Mouse (Mus musculus) kidney, postnatal 0 days (tissue): ENCODE results near the gene Cst6. TPM values are rescaled to one million over a fixed set of nuclear protein-coding genes. Genes with fewer than 3 reads are reported as not detected.

ENCODE experiments used
- ATAC-seq: fragments of 200-750 bp; cut with Nextera tagmentation; replicated peaks from 2 replicates; pipeline ENCODE4 v1.8.0; 2017; ENCODE audit warnings: low read depth, moderate number of reproducible peaks, moderate TSS enrichment, moderate library complexity; ENCODE audit not compliant: low FRiP score
- DNase-seq: peaks from one replicate; pipeline ENCODE4 v3.0.0-alpha.2; 2016; ENCODE audit warnings: low spot score
- H3K27ac ChIP-seq: fragments of 300-500 bp; sonication (generic); 2 replicates; pipeline ENCODE4 v1.5.1; 2014; ENCODE audit warnings: mild to moderate bottlenecking
- H3K27me3 ChIP-seq: fragments of 300-500 bp; sonication (generic); 2 replicates; pipeline ENCODE4 v1.6.1; 2014; ENCODE audit warnings: low read length, mixed read lengths; ENCODE audit not compliant: insufficient read depth
- H3K36me3 ChIP-seq: fragments of 300-500 bp; sonication (generic); 2 replicates; pipeline ENCODE4 v1.6.1; 2014; ENCODE audit warnings: low read length, mixed read lengths; ENCODE audit not compliant: insufficient read depth
- H3K4me1 ChIP-seq: fragments of 300-500 bp; sonication (generic); replicated peaks from 2 replicates; pipeline ENCODE4 v1.6.1; 2014; ENCODE audit warnings: antibody characterized with exemption, low read length, mixed read lengths; ENCODE audit not compliant: insufficient read depth
- H3K4me2 ChIP-seq: fragments of 300-500 bp; sonication (generic); 2 replicates; pipeline ENCODE4 v1.6.1; 2014; ENCODE audit warnings: mild to moderate bottlenecking, low read length, moderate library complexity, mixed read lengths
- H3K4me3 ChIP-seq: fragments of 300-500 bp; sonication (generic); replicated peaks from 2 replicates; pipeline ENCODE4 v1.5.1; 2014; ENCODE audit warnings: low read depth, low read length
- H3K9ac ChIP-seq: fragments of 300-500 bp; sonication (generic); 2 replicates; pipeline ENCODE4 v1.6.1; 2014; ENCODE audit warnings: low read depth, low read length
- H3K9me3 ChIP-seq: fragments of 300-500 bp; sonication (generic); replicated peaks from 2 replicates; pipeline ENCODE4 v1.6.1; 2016; ENCODE audit warnings: low read length, inconsistent platforms, mixed read lengths
- CTCF ChIP-seq: IDR thresholded peaks from 2 replicates; pipeline ENCODE4 v1.5.1; 2016; ENCODE audit warnings: antibody characterized with exemption, low read depth, mild to moderate bottlenecking, moderate library complexity
- WGBS: fragments of 180-500 bp; shearing (Covaris S2); extraction: QIAGEN DNeasy Blood & Tissue Kit; methylation state at CpG from one replicate; pipeline ENCODE4 v1.1.7; 2014; 5-methylcytosine and 5-hydroxymethylcytosine counted together
- polyA plus RNA-seq: library from polyadenylated mRNA; unstranded; fragments of >200 nt; fragmentation: Nextera tagmentation; extraction: Ambion mirVana; gene quantifications from 2 replicates; pipeline ENCODE4 v1.2.1, GENCODE M21; 2015

Gene Cst6
- polyA plus RNA-seq, 1 experiment from 2014 or later, result 1.5 TPM

DNA sequence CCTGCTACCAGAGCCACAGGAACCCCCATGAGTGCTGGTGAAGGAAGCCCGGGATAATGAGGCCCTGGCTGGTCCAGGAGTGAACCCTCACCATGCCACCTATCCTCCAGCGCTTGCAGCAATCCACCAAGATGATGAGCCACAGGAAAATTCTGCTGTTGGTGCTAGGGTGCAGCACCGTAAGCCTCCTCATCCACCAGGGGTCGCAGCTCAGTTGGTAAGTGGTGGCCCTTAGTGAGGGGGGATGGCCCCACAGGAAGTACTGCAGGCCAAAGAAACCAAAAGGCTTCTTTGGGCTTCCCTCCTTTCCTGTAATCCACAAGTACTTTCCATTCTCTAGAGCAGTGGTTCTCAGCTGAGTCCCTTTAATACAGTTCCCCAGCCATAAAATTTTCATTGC, 46.9 kb downstream of the Cst6 start:
- WGBS, result 17% methylated on average over 4 of the region's 4 CpGs
- no peak for ATAC-seq
- peak; percentile 82 for TF ChIP-seq CTCF
- no peak overlapping the region for H3K4me3 ChIP-seq
- H3K36me3 ChIP-seq, result no peaks in the 10 kb centered on the region
- no peak overlapping the region for H3K4me2 ChIP-seq
- no peak overlapping the region for H3K9ac ChIP-seq
- no peaks in the 10 kb centered on the region for H3K27me3 ChIP-seq
- peak; percentile 80 for DNase-seq
- H3K9me3 ChIP-seq, result no peaks in the 10 kb centered on the region
- peaks cover 8% of the 10 kb centered on the region; the same call in 1 of the 2 replicates for H3K4me1 ChIP-seq
- no peak overlapping the region for H3K27ac ChIP-seq

- Histone ChIP-seq H3K4me1 (peaks cover 9% of the 10 kb centered on the region; the same call in 1 of the 2 replicates), H3K4me3 (no peak overlapping the region), H3K9ac (no peak overlapping the region), H3K27me3 (no peaks in the 10 kb centered on the region), H3K27ac (no peak overlapping the region), H3K4me2 (no peak overlapping the region), H3K36me3 (no peaks in the 10 kb centered on the region), H3K9me3 (no peaks in the 10 kb centered on the region)
- WGBS, result 84% methylated on average over 6 of the region's 6 CpGs
- ATAC-seq, result no peak
- no peak for DNase-seq
- TF ChIP-seq CTCF, result no peak
Observed at GRCm38 (mm10) chr19:5300588-5300987, 48.8 kb downstream of the Cst6 start.

GRCm38 (mm10) chr19:5297903-5298800, 51.2 kb downstream of the Cst6 start, which contains the start of gene Gal3st3:
Gal3st3 (plus strand) TSS chr19:5298331.
- H3K4me3 ChIP-seq, result peak within 1 kb of the TSS; percentile 34
- peak within 1 kb of the TSS; percentile 80 for H3K4me2 ChIP-seq
- ATAC-seq, result no peak
- no peaks in the 10 kb centered on the region for H3K27me3 ChIP-seq
- peaks cover 7% of the 10 kb centered on the region for H3K36me3 ChIP-seq
- no peak for TF ChIP-seq CTCF
- peaks cover 15% of the 10 kb centered on the region for H3K4me1 ChIP-seq
- no peak within 1 kb of the TSS for H3K27ac ChIP-seq
- H3K9me3 ChIP-seq, result no peaks in the 10 kb centered on the region
- DNase-seq, result peak; percentile 16
- 7% methylated on average over 30 of the region's 32 CpGs for WGBS
- peak within 1 kb of the TSS; percentile 55 for H3K9ac ChIP-seq

DNA sequence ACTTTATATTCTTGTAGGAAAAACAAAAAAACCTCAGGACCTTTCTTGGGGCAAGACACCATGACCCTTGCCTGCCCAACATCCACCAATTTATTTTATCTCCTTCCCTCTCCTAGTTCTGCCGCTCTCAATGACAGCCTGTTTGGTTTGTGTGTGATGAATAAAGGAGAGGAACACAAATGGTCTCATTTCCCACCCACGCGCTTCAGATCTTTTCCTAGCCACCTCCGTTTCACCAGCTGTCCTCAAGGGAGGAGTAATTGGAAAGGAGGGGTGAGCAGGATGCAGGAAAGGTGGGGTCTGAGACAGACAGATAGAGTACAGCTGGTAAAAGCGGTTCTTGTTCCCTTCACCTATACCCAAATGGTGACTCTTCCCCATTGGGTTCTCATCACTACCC, 52.7 kb downstream of the Cst6 start:
- DNase-seq (no peak), ATAC-seq (no peak)
- H3K27me3 ChIP-seq, result no peaks in the 10 kb centered on the region
- peaks cover 14% of the 10 kb centered on the region for H3K36me3 ChIP-seq
- H3K9ac ChIP-seq, result no peak overlapping the region
- H3K4me2 ChIP-seq, result no peak overlapping the region
- no peak overlapping the region for H3K27ac ChIP-seq
- H3K4me1 ChIP-seq, result peaks cover 15% of the 10 kb centered on the region
- no peak overlapping the region for H3K4me3 ChIP-seq
- no peak for TF ChIP-seq CTCF
- H3K9me3 ChIP-seq, result no peaks in the 10 kb centered on the region
- 30% methylated on average over 5 of the region's 5 CpGs for WGBS

GRCm38 (mm10) chr19:5295736-5296075, 53.7 kb downstream of the Cst6 start:
- 8% methylated on average over 13 of the region's 13 CpGs for WGBS
- no peaks in the 10 kb centered on the region for H3K9me3 ChIP-seq
- H3K27me3 ChIP-seq, result no peaks in the 10 kb centered on the region
- H3K4me3 ChIP-seq, result peak overlapping the region; percentile 34
- DNase-seq, result no peak
- TF ChIP-seq CTCF, result no peak
- peak overlapping the region; percentile 56 for H3K4me2 ChIP-seq
- H3K4me1 ChIP-seq, result peaks cover 15% of the 10 kb centered on the region
- H3K36me3 ChIP-seq, result peaks cover 15% of the 10 kb centered on the region
- peak; percentile 15; the same call in 1 of the 2 replicates for ATAC-seq
- peak overlapping the region; percentile 61 for H3K27ac ChIP-seq
- peak overlapping the region; percentile 24; the same call in 1 of the 2 replicates for H3K9ac ChIP-seq

DNA sequence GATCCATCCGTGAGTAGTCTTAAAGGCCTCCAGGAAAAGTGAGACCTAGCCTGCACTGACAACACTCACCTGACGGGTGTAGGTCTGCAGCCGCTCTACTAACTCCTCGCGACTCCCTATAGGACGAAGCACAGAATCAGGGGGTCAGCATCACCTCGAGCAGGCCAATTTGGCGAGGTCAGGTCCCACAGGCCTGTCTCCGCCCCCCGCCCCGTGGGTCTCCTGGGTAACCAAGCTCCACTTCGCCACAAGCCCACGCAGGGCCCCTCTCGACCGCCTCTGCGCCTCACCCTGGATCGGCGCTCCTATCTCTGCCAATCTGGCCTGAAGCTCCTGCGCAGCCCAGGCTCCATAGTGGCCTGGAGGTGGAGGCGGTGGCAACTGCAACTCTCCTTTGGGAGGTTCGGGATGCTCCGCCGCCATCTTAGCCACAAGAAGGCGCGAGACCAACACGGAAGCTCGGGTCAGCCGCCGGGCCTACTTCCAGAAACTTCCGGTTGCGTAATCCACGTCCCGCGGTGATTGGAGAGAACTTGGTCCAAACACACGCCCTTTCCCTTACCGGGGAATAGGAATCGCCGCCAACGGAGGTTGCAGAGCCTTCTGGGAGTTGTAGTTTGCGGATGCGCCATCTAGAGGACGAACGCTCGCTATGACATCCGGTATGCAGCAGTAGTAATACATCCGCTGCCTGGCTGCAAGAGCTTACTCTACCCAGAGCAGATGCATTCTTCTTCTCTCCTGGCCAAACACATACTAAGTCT, 54.2 kb downstream of the Cst6 start, which contains the start of gene Sf3b2:
Sf3b2 (minus strand) TSS at position 484 of the 764 bp plus-strand sequence.
- peak; percentile 100 for DNase-seq
- under 1% methylated on average over 46 of the region's 46 CpGs for WGBS
- Histone ChIP-seq H3K9ac (peak within 1 kb of the TSS; percentile 70), H3K27ac (peak within 1 kb of the TSS; percentile 74), H3K9me3 (no peaks in the 10 kb centered on the region), H3K4me3 (peak within 1 kb of the TSS; percentile 76), H3K4me1 (peaks cover 15% of the 10 kb centered on the region), H3K36me3 (peaks cover 20% of the 10 kb centered on the region), H3K4me2 (peak within 1 kb of the TSS; percentile 73), H3K27me3 (no peaks in the 10 kb centered on the region)
- peak; percentile 97 for ATAC-seq
- TF ChIP-seq CTCF, result peak; percentile 90

Other genes with a start within 250 kb of the Cst6 start
- gene Rab1b, start 242.5 kb downstream of the Cst6 start, polyA plus RNA-seq, result 270 and 284 TPM in 2 replicates
- 18.1 and 20.2 TPM in 2 replicates for gene Klc2, start 231.0 kb downstream of the Cst6 start, polyA plus RNA-seq
- 14.2 and 14.8 TPM in 2 replicates for gene Pacs1, start 76.5 kb downstream of the Cst6 start, polyA plus RNA-seq
- gene Sf3b2, start 54.1 kb downstream of the Cst6 start, polyA plus RNA-seq, result 239 and 274 TPM in 2 replicates
- 2.2 and 2.7 TPM in 2 replicates for gene Gal3st3, start 51.2 kb downstream of the Cst6 start, polyA plus RNA-seq
- gene Catsper1, start 13.8 kb downstream of the Cst6 start, polyA plus RNA-seq, result not detected in 2 replicates
- 30.8 and 34.0 TPM in 2 replicates for gene Eif1ad, start 17.2 kb upstream of the Cst6 start, polyA plus RNA-seq
- 344 and 363 TPM in 2 replicates for gene Banf1, start 17.6 kb upstream of the Cst6 start, polyA plus RNA-seq
- 56.1 and 57.8 TPM in 2 replicates for gene Sart1, start 39.1 kb upstream of the Cst6 start, polyA plus RNA-seq
- 0.31 and 0.39 TPM in 2 replicates for gene Tsga10ip, start 53.0 kb upstream of the Cst6 start, polyA plus RNA-seq
- gene Drap1, start 75.4 kb upstream of the Cst6 start, polyA plus RNA-seq, result 237 and 246 TPM in 2 replicates
- 55.7 and 55.8 TPM in 2 replicates for gene AI837181, start 75.6 kb upstream of the Cst6 start, polyA plus RNA-seq
- gene Fosl1, start 98.0 kb upstream of the Cst6 start, polyA plus RNA-seq, result 0.32 TPM in 1 of 2 replicates, not detected in the other
- gene Ccdc85b, start 108.3 kb upstream of the Cst6 start, polyA plus RNA-seq, result 12.2 and 15.6 TPM in 2 replicates
- gene Fibp, start 111.0 kb upstream of the Cst6 start, polyA plus RNA-seq, result 141 and 150 TPM in 2 replicates
- 0.79 and 1.2 TPM in 2 replicates for gene Ctsw, start 118.9 kb upstream of the Cst6 start, polyA plus RNA-seq
- gene Efemp2, start 124.4 kb upstream of the Cst6 start, polyA plus RNA-seq, result 126 and 140 TPM in 2 replicates
- 31.3 and 31.8 TPM in 2 replicates for gene Mus81, start 138.8 kb upstream of the Cst6 start, polyA plus RNA-seq
- gene Cfl1, start 140.9 kb upstream of the Cst6 start, polyA plus RNA-seq, result 2,170 and 2,281 TPM in 2 replicates
- 0.13 TPM in 1 of 2 replicates, not detected in the other for gene 1700020D05Rik, start 154.2 kb upstream of the Cst6 start, polyA plus RNA-seq
- 7.6 and 8.0 TPM in 2 replicates for gene Snx32, start 161.0 kb upstream of the Cst6 start, polyA plus RNA-seq
- gene Ovol1, start 211.1 kb upstream of the Cst6 start, polyA plus RNA-seq, result 12.3 and 13.7 TPM in 2 replicates
- gene Ap5b1, start 218.5 kb upstream of the Cst6 start, polyA plus RNA-seq, result 7.1 and 7.2 TPM in 2 replicates